31 mouse cellular contexts compared by ENCODE assay signal in the genomic region with DNA sequence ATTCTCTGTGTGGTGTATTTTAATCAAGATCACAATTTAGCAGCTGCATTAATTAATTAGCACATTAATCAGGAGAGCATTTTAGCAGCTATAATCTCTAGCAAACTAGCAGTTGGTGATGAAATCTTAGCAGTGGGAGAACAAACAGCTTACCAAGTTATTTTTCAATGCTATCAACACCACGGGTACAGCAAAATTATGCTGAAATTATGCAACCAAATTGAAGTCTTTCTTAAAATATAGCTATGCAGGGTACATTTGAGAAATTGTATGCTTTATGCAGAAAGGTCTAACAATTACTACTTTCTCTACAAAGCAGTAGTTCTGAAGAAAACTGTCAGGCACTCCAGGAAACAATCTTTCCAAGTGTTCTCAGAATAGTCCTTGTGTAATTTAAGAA.
DNase-seq lines count a peak whose midpoint lies in the region; ATAC-seq and TF ChIP-seq lines count a peak whose summit lies in the region.
"Had no signal": no experiment of that assay in that cellular context is flagged by ENCODE, and none has a peak within 500 bp of the region (broad histone marks: within the 10 kb centered on the region; RNA-seq: fewer than 3 reads in every experiment).

No protein-coding gene starts in this region.

- ATAC-seq in forebrain, postnatal 0 days: peak; percentile 34; the same call in 1 of the 2 replicates
- ATAC-seq: forebrain, embryonic 13.5 days; hindbrain, embryonic 16.5 days; Patski had no signal

- 0 out of 2 replicates have a peak overlapping the region, but pooled peaks have one; percentile 0 for H3K27ac ChIP-seq in forebrain, postnatal 0 days (ENCODE audit: low read depth, low read length)
- no peak overlapping the region for H3K27ac ChIP-seq in forebrain, embryonic 10.5 days
- H3K27ac ChIP-seq: embryonic facial prominence, embryonic 10.5 days; embryonic facial prominence, embryonic 13.5 days; forebrain, embryonic 13.5 days; heart, embryonic 15.5 days; hindbrain, embryonic 10.5 days; hindbrain, embryonic 13.5 days had no signal

- H3K4me1 ChIP-seq in forebrain, postnatal 0 days (ENCODE audit: insufficient read depth): 0 out of 2 replicates have a peak, but pooled peaks cover 4% of the 10 kb centered on the region
- H3K4me1 ChIP-seq in forebrain, embryonic 10.5 days: no peaks in the 10 kb centered on the region
- H3K4me1 ChIP-seq: embryonic facial prominence, embryonic 10.5 days; embryonic facial prominence, embryonic 13.5 days; forebrain, embryonic 13.5 days; heart, embryonic 15.5 days; hindbrain, embryonic 10.5 days; hindbrain, embryonic 13.5 days had no signal

- no peak overlapping the region for H3K9ac ChIP-seq in forebrain, postnatal 0 days
- H3K9ac ChIP-seq: embryonic facial prominence, embryonic 13.5 days; forebrain, embryonic 13.5 days; heart, embryonic 12.5 days; heart, embryonic 15.5 days; hindbrain, embryonic 13.5 days had no signal

- no peaks in the 10 kb centered on the region for H3K9me3 ChIP-seq in forebrain, postnatal 0 days (ENCODE audit: low read length)
- no peaks in the 10 kb centered on the region for H3K9me3 ChIP-seq in forebrain, embryonic 10.5 days
- H3K9me3 ChIP-seq: embryonic facial prominence, embryonic 10.5 days; embryonic facial prominence, embryonic 13.5 days; forebrain, embryonic 13.5 days; heart, embryonic 12.5 days; heart, embryonic 15.5 days; hindbrain, embryonic 10.5 days had no signal

- H3K4me2 ChIP-seq in forebrain, postnatal 0 days (ENCODE audit: low read depth): no peak overlapping the region
- H3K4me2 ChIP-seq: embryonic facial prominence, embryonic 13.5 days; forebrain, embryonic 13.5 days; heart, embryonic 12.5 days; heart, embryonic 15.5 days; hindbrain, embryonic 13.5 days had no signal

- no peaks in the 10 kb centered on the region for H3K27me3 ChIP-seq in forebrain, postnatal 0 days (ENCODE audit: insufficient read depth, low read length)
- no peaks in the 10 kb centered on the region for H3K27me3 ChIP-seq in forebrain, embryonic 10.5 days (ENCODE audit: poor library complexity, severe bottlenecking)
- H3K27me3 ChIP-seq: CH12.LX; embryonic facial prominence, embryonic 13.5 days; forebrain, embryonic 13.5 days; heart, embryonic 12.5 days; heart, embryonic 15.5 days; hindbrain, embryonic 13.5 days; Patski had no signal

- no peak for TF ChIP-seq CTCF in forebrain, postnatal 0 days (IDR thresholded peaks at IDR 0.05; ENCODE audit: low read depth)

- intact Hi-C loops in left cerebral cortex, postnatal 10 days (cut with DNase I): no loop called here

- no peak for DNase-seq in forebrain, postnatal 0 days
- no peak for DNase-seq in forebrain, embryonic 10.5 days (ENCODE audit: extremely low spot score, low spot score)
- peak; percentile 27 for DNase-seq in left cerebral cortex, adult 11 months (ENCODE audit: low spot score)
- no peak for DNase-seq in left cerebral cortex, postnatal 10 days (ENCODE audit: extremely low spot score in 1 of 2, low spot score in 2 of 2)
- DNase-seq in brain, adult 2 months (ENCODE audit: low read depth, low spot score): peak; percentile 63
- DNase-seq in telencephalon, adult 2 months (ENCODE audit: low read depth, low spot score): peak; percentile 73
- no peak for DNase-seq in right cerebral cortex, postnatal 25 days
- DNase-seq: adrenal gland, postnatal 10 days; adrenal gland, postnatal 36 days; B cell, adult 2 months; cerebellum, adult 11-12 months; cerebellum, adult 8-10 months; cerebellum, postnatal 10 days; cerebellum, postnatal 36 days; embryo, embryonic 11 days; gastrocnemius, postnatal 25 days; heart, adult 18-20 months; heart, postnatal 10 days; heart, postnatal 36 days had no signal

- 22% methylated on average over 1 of the region's 1 CpGs for WGBS in forebrain, postnatal 0 days
- 79% methylated on average over 1 of the region's 1 CpGs for WGBS in forebrain, embryonic 10.5 days

- no peaks in the 10 kb centered on the region for H3K36me3 ChIP-seq in forebrain, postnatal 0 days (ENCODE audit: insufficient read depth)
- no peaks in the 10 kb centered on the region for H3K36me3 ChIP-seq in forebrain, embryonic 10.5 days (replicated peaks)
- H3K36me3 ChIP-seq: embryonic facial prominence, embryonic 10.5 days; embryonic facial prominence, embryonic 13.5 days; G1E; heart, embryonic 12.5 days; heart, embryonic 15.5 days; hindbrain, embryonic 10.5 days; hindbrain, embryonic 13.5 days had no signal

- no peak overlapping the region for H3K4me3 ChIP-seq in forebrain, postnatal 0 days (ENCODE audit: low read depth, low read length)
- no peak overlapping the region for H3K4me3 ChIP-seq in forebrain, embryonic 10.5 days
- H3K4me3 ChIP-seq: embryonic facial prominence, embryonic 10.5 days; embryonic facial prominence, embryonic 13.5 days; erythroblast, embryonic 14.5 days; forebrain, embryonic 13.5 days; heart, embryonic 12.5 days; heart, embryonic 15.5 days; hindbrain, embryonic 10.5 days; hindbrain, embryonic 13.5 days had no signal

Comparison
In these comparisons a context has a peak if more than half of its experiments do, and no peak if none do; other contexts are left out.
1. DNase-seq: peak in left cerebral cortex, adult 11 months (single experiment), brain, adult 2 months (single experiment) and telencephalon, adult 2 months (single experiment); none in forebrain, postnatal 0 days (single experiment), forebrain, embryonic 10.5 days (single experiment), left cerebral cortex, postnatal 10 days (0 of 2) and right cerebral cortex, postnatal 25 days (single experiment).